Mouse (Mus musculus) thymus, adult 2 months (tissue): ENCODE data around the gene Erp27.

Source experiments
- CTCF ChIP-seq: fragments of 200-500 bp; IDR thresholded peaks from 2 replicates; pipeline ENCODE4 v1.5.1; 2012; ENCODE audit warnings: mild to moderate bottlenecking, control low read depth, low read length, moderate library complexity, borderline replicate concordance; ENCODE audit not compliant: control insufficient read depth, poor library complexity, insufficient read depth; ENCODE audit errors: extremely low read depth
- POLR2A ChIP-seq: fragments of 200-500 bp; IDR thresholded peaks from 2 replicates; pipeline ENCODE4 v1.6.1; 2012; ENCODE audit warnings: mild to moderate bottlenecking, low read length, control low read depth, moderate library complexity; ENCODE audit not compliant: control insufficient read depth, poor library complexity, insufficient read depth; ENCODE audit errors: extremely low read depth

- no peak for TF ChIP-seq CTCF
- TF ChIP-seq POLR2A: no peak
Observed at GRCm38 (mm10) chr6:136954715-136955114, 32.7 kb upstream of the Erp27 start.
